Mouse (Mus musculus) heart, postnatal 10 days (tissue): ENCODE results near the gene Myo3b. TPM values are rescaled to one million over a fixed set of nuclear protein-coding genes. Genes with fewer than 3 reads are reported as not detected.

ENCODE experiments used
- DNase-seq, 2 experiments: peaks; one replicate each; pipeline ENCODE4 v3.0.0; 2021
- intact Hi-C: fragments of 180-260 bp; cut with DNase I; formaldehyde crosslinking; loops from one replicate; pipeline ENCODE4 v1.15.1; 2025
- total RNA-seq, 2 experiments: library from RNA; stranded (reverse); gene quantifications; 2 replicates each; pipeline ENCODE4 v1.2.3; 2021

Myo3b gene
- total RNA-seq, 2 experiments from 2014 or later: 0.12 TPM; not detected in 1

DNA sequence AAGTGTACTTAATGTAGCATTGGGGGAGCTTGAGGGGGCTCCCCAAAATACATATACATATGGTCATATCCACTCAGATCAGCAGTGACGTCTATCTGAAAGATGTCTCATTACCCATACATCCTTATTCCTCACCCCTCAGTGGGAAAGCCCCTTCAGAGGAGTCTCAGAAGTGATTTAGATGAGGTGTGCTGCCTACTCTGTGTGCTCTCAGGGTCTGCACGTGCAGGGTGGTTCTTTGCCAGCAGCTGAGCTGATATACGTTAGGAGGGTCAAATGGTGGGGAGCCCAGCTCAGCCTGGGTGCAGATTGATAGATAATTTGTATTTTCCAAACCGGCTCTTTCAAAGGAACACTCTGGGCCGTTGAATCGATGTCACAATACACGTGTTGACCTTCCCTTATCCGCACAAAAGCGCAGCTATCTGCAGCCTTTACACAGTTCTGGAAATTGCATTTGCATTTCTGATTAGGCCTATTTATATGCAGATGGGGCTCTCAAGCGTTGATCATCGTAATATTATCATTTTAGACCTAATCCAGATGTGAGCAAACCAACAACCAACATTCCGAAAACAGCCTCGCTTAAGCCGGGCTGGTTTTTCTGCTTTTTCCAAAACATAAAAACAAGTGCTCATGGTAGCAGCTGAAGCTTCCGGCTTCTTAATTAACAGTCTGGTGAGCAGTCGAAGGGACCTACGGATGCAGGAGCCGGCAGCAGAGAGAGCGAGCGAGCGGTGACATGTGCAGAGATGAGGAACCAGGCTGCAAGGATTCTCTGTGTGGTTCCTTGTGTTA is 88.6 kb downstream of the Myo3b start:
- DNase-seq: no peak
- intact Hi-C loops: loop anchor here (1.0 to 5.0 kb wide), 2 partner anchors 100 to 431 kb away; no protein-coding TSS in a partner anchor

DNA sequence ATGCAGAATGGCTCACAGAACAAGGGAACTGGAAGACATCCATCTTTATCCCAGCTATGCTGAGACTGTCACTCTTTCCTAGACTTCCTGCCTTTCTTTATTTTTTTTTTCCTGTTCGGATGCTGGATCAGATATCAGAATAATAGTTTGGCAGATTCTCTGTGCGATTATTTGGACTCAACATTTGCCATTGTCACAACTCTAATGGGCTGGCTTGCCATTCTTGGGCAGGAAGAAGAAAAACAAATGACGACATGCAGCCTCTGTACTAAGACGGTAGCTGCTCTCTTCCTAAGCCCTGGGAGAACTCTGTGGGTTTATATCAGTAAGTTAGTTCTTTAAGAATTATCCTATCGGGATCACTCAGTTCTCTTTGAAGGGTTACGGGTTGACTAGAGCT is 89.7 kb downstream of the Myo3b start:
- no peak for DNase-seq
- intact Hi-C loops: loop anchor here (5.0 kb wide), 1 partner anchor 99 kb away; no protein-coding TSS in a partner anchor

DNA sequence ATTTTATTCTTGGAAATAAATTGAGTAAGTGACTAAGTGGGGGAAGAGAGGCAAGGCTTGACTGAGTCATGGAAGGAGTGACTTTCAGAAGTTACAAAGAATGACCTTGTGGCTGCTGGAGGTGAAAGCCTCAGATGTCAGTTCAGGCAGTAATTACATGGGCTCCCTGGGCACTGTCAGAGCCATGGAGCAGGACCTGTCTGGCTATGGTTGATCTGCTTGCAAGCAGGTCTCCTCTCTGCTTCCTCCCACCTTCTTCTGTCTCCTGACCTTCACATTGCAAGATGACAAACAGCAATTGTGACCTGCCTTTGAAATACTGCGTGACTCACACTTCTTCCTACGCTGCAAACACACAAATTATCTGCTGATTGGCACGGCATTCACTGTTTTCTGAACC is 90.6 kb downstream of the Myo3b start:
- intact Hi-C loops: loop anchor here (5.0 kb wide), 1 partner anchor 98 kb away; no protein-coding TSS in a partner anchor
- DNase-seq: no peak

DNA sequence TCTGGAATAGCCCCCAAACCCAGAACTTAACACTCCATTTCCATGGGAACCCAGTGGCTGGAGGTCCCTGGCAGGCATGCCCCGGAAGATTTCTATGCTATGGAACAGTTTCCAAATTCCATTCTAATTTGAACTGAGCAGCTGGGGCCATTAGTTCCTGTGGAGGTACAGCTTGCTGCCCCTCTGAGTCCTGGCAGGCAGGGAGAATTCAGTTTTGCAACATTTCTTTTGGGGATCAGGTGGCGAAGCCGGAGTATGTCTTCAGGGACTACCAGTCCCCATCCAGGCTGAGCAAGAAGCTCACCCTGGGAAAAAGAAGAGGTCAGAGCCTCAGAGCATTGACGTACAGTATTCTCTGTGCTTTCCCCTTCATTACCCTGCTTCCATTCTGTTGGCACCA is 94.4 kb downstream of the Myo3b start:
- DNase-seq: no peak
- intact Hi-C loops: no loop called here

DNA sequence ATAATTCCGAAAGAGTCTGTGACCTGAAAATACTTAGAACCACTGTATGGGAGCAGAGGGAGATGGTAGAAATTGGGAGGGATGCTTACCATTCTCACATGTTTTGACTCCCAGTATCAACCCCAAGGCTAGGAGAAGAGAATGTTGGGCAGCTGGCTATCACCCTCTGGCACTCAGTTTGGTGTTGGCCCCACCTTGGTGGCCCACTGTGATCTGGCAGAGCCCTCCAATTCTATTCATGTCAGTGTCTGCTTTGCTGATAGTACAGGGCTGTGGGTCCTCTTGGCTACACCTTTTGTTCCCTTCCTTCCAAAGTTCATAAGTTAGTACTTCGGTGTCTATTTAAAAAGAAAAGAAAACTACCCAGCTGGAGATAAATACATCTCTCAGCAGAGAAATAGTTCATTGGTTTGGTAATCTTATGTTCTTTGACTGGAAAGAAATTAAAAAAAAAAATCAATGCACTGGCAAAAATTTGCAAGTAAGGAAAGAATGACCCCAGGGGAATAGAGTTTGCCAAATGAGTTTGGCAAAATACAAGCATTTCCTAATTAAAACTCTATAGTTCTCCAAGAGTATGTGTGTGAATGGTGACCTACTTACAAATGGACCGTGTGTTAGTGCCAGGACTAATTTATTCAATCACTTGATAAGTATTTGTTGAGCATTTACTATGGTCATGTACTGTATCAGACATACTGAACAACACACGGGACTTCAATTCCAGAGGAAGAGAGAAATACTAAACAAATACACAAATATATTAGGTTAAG is 98.5 kb downstream of the Myo3b start:
- DNase-seq: no peak
- intact Hi-C loops: no loop called here

DNA sequence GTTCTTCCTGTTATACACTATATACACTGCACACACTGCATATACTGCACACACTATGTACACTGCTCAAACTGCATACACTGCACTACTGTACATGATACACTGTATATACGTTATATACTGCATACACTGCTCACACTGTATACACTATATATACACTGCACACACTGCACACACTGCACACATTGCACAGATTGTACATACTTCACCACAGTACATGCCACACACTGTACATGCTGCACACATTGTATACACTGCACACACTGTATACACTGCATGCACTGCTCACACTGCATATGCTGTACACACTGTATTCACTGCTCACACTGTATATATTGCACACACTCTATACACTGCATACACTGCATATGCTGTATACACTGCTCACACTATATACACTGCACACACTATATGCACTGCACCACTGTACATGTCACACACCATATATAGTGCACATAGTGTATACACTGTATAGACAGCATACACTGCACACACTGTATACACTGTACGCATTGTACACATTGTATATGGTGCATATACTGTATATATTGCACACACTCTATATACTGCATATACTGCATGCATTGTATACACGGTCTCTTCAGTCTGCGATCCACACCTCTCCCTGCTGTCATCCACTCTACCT is 104.7 kb downstream of the Myo3b start:
- intact Hi-C loops: no loop called here
- DNase-seq: no peak

DNA sequence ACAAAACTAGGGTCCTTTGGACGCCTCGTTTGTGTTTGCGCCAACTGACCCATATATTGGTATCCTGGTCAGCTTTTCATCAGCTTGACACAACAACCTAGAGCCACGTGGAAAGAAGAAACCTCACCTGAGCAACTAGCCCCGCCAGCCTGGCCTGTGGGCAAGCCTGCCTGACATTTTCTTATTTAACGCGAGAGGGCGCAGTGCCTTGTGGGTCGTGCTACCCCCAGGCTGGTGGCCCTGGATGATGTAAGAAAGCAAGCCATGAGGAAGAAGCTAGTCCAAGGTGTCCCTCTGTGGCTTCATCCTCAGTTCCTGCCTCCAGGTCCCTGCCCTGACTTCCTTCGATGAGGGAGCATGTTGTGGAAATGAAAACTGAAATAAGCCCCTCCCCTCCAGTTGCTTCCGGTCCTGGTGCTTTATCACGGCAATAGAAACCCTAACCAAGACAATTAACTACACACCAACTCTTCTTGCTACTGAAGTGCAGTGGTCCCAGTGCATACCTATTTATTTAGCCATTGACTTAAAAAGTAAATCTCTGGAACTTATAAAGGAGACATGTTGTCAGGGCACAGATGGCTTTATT is 108.2 kb downstream of the Myo3b start:
- DNase-seq: no peak
- intact Hi-C loops: no loop called here

DNA sequence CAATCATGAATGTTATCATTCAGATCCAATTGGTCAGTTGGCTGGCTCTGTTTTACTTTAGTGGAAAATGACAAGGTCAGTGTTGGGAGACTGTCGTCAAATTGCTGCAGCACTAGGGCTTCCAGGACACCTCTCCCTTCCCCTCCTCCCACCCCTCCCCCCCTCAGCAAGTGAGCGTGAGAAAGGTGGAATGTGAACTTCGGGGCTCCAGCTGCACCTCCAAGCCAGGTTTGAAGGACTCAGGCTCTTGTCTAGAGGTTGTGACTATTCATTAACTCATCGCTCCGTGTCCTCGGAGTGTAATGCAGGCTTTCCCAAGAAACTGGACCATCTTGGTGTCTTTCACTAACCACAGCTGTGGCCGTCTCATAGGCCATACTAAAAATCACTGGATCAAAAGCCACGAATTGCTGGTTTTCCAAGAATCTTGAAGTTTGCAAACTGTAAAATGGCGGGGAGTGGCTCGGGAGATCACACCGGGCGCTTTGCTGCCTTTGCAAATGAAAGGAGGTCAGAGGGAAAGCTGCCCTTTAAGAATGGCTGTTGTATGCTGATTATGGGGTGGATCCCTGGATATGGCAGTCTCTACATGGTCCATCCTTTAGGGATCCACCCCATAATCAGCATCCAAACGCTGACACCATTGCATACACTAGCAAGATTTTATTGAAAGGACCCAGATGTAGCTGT is 110.0 kb downstream of the Myo3b start:
- intact Hi-C loops: no loop called here
- DNase-seq: no peak

DNA sequence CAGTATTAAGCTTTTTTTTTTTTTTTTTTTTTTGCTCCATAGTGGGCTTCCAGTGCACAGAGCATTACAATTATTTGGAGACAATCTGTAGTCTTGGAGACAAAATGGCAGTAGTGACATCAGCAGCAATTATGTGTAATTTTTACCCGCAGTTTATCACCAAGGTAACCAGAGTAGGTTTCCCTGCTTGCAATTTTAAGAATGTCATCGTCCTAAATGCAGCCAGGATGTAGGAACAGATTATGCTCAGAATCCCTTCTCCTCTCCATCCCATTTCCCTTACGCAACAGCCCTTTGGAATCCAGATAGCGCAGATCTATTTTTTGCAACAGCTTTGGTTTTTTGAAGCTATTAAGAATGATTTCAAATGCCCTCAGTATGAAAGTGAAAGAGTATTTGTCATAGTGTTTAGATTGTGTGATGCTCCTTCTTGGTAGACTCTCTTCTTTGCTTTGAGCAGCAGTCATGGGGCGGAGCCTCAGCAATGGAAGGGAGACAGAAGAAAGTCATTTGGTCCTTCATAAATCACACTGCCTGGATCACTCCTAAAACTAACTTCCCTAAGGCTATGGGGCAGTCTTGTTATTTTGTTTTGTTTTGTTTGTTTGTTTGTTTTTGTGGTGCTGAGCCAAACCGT is 111.6 kb downstream of the Myo3b start:
- intact Hi-C loops: no loop called here
- DNase-seq: no peak

DNA sequence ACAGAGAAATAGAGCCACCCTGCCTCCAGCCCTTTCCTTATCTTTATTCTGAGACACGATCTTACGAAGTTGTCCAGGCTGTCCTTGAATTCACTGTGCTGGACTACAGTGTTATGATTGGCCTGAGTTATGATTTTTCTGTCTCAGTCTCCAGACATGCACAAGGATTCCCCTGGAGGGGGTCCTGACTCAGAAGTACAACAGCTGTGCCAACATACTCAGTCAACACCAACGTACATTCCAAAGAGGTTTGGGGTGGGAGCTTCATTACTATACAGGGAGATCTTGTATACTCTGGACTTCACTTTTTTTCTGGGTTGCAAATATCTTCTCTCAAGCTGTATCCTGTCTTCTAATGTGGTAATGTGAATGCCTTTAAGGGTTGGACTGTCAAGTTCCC is 113.0 kb downstream of the Myo3b start:
- DNase-seq: peak in 1 of 2 experiments; percentile 3
- intact Hi-C loops: no loop called here

DNA sequence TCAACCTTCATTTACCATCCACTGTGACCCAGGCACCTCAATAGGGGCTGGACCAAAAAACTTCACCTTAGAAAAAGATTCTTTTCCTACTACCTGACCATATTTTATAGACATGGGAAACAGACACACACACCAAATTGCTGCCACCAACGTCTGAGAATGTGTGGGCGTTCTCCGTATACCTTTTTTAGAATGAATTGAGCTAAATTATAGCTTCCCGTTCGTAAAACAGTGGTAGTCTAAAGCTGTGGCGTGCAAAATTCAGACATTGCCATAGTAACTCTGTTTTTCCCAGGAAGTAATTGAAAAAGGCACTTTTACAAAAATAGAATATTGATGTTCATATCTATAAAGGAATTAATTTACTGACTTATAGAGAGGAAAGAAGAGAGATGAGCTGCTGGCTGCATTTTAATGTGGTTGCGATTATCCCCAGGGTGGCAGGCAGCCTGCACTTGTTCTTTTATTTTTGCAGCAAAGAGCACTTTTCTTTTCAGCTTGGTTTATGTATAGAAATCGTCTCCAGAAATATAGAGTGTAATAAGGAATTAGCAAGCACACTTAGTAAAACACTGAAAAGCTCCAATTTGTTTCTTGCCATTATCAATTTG is 116.4 kb downstream of the Myo3b start:
- no peak for DNase-seq
- intact Hi-C loops: no loop called here

DNA sequence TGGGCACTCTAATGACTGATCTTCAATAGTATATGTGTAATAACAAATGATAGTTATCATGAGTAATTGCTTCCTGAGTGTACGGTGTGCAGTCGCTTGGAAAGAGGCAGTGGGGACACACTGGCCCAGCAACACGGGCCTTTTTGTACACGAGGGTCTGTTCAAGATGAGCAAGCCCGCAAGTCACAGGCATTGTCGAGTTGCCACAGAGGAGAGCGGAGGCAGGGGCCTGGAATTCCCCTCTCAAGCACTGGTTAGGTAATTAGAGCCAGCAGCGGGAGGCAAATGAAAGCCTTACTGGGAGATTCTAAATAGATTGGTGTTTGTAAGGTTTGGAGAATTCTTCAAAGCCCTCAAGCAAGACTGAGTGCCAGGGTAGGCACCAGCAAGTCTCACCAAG is 120.6 kb downstream of the Myo3b start:
- no peak for DNase-seq
- intact Hi-C loops: no loop called here

DNA sequence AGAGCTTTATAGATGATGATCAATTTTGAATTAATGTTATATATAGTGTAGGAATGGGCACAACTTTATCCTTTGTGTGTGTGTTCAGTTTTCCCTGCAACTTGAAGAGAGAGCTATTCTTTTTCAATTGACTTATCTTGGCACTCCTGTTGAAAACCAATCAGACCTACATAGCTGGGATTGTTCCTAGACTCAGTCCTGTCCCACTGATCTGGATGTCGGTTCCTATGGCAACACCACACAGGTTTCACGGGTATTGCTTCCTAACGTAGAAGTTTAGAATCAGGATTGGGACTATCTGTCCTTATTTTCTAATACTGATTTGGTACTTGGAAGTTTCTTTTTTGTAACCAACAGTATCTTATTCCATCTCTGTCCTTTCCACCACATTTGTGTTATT is 127.3 kb downstream of the Myo3b start:
- intact Hi-C loops: no loop called here
- no peak for DNase-seq

DNA sequence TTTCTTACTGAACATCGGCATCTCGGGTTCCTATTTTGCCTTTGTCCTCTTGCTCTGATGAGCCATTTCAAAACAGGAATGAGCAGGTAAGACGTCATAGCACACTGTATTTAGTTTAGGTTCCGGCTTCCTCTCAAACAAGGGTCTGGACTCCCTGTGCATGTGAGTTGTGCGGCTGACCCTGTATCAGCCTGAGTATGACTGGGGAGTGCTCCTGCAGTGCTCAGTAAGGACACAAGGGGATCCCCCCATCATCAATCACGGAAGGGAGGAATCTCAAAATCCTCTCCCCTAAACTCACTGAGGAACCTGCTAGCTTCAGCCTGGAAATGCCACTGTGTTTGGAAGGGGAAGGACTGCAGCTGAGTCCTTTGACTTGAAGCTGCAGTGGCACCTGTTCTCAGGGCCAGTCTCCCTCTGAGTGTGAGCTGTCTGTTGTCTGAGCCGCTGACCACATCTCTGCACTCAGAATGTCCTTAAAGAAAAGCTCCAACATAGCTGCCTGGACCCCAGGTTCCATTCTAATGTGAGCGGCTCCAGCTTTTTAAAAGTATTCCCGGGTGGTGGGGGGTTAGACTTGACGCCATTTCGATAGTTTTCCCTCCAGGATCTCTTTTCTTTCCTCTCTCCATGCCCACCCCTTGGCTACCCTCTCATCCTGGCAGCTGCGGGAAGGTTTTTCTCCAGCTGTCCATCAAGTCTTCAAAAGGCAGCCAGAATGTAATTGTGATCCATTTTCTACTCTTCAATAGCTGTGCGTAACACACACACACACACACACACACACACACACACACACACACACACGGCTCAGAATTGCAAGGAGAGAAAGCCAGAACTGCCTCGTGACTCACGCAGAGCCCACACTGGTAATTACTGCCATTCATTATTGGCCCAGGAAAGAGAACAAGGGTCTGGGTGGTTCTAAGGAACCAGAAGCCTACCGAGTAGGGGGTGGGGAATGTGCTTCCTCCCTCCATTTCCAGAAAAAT is 129.3 kb downstream of the Myo3b start:
- DNase-seq: no peak
- intact Hi-C loops: no loop called here

DNA sequence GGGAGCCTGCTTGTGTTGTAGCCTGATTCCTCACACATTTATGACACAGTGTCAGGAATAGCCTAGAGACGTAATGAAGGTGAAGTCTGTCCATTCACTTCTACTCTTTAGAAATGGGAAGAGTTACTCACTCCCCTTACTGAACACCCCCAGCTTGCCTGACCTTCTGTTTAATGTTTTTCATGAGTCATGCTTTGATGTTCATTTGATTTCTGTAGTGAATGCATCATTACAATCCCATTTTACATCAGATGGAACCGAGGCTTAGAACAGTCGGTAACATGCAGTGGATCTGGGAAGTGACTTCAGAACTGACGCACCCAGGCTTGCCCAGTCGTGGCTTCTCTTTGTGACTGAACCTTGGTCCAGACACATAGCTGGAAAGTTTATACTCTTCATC is 131.5 kb downstream of the Myo3b start:
- intact Hi-C loops: no loop called here

DNA sequence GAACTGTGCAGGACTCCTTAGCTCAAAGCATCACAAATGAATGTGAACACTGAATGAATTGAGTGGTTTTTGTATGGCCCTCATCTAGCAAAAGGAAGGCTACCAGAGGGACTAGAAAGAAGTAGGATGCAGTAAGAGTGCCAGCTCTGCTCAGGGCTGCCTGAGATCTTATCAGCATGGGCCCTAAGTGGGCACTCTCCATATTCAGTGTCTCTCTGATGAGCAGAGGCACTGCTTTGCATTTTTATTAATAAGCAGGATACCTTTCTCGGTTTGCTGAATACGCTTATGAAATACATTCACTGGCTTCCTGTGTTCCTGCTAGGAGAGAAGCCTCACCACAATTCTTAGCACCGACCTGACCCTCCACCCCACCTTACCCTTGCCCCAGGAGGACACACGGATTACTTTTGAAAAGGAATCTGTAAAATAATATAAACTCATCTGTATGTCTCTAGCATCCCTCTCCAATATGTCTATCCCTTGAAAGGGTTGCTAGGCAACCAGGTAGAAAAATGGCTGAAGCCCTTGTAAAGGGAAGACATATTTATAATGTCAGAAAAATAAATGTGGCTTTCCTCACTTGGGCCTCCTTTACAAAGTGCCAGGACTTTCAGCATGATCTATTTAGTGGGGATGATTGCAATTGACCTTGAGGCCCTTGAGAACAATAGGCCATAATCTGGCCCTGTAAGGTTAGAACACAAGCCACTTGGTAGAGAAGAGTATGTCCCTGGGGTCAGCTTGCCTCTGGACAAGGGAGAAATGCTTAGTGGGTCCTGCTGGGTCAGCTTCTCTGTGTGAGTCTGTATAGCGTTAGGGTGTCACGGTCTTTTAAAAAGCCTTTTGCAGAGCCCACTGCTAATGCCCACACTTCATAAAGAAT is 138.1 kb downstream of the Myo3b start:
- no peak for DNase-seq
- intact Hi-C loops: no loop called here

More for the DNA sequence above, 131.5 kb downstream of the Myo3b start:
- DNase-seq: no peak

DNA sequence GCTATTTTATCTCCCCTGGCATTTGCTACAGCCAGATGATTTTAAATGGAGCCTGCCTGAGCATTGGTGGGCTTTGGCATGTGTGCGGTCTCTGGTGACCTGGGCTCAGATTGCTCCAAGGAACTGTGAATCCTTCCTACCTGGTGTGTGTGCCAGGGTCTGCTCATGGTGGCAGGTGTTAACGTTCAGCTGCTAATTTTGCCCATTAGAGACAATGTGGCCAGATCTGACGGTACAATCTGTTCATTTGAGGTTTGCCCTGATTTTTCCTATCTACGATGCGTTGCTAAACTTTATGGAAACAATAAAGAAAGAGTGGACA is 138.7 kb downstream of the Myo3b start:
- intact Hi-C loops: no loop called here
- no peak for DNase-seq

DNA sequence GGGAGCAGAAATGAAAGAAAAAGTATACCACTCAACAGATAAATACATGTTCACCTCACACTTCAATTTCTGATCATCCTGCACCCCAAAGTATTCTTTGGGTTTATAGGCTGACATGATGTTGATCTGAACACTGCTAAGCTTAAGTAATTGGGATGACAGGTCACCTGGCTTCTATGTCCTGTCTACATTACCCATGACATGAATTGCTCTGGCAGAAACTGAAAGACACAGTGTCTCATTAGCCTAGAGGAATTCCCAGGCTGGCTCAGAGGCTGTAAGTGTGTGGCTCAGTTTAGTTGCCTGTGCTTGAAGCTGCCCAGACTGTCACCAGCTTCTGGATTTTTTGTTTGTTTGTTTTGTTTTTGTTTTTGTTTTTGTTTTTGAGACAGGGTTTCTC is 139.3 kb downstream of the Myo3b start:
- DNase-seq: no peak
- intact Hi-C loops: no loop called here
